Mouse (Mus musculus): ENCODE results near the gene Tspan4. TPM values are rescaled to one million over a fixed set of nuclear protein-coding genes. Genes with fewer than 3 reads are reported as not detected.
"Not testable (repeated sequence)": the region's sequence is repeated elsewhere in the genome, so short reads cannot be mapped to it uniquely, and the experiment has no call there.

Gene Tspan4
- total RNA-seq, 2 experiments from 2014 or later: 37.3 to 38.9 TPM

GRCm38 (mm10) chr7:141438201-141438968 is 36.7 kb upstream of the Tspan4 start:
- DNase-seq: no peak
- intact Hi-C loops (cut with DNase I): no loop called here

- intact Hi-C loops (cut with DNase I): no loop called here
- no peak for DNase-seq
Observed at GRCm38 (mm10) chr7:141439140-141439679, 35.8 kb upstream of the Tspan4 start.

- DNase-seq: no peak
- intact Hi-C loops (cut with DNase I): no loop called here
Observed at GRCm38 (mm10) chr7:141439811-141440210, 35.2 kb upstream of the Tspan4 start.

GRCm38 (mm10) chr7:141440613-141441012 is 34.4 kb upstream of the Tspan4 start:
- DNase-seq: peak; percentile 51 to 76
- intact Hi-C loops (cut with DNase I): no loop called here

GRCm38 (mm10) chr7:141441460-141441859 is 33.6 kb upstream of the Tspan4 start:
- no peak for DNase-seq
- intact Hi-C loops (cut with DNase I): no loop called here

GRCm38 (mm10) chr7:141442199-141442598 is 32.8 kb upstream of the Tspan4 start:
- no peak for DNase-seq
- intact Hi-C loops (cut with DNase I): no loop called here

- intact Hi-C loops (cut with DNase I): no loop called here
- peak; percentile 31 to 48 for DNase-seq
Observed at GRCm38 (mm10) chr7:141443081-141443821, 31.8 kb upstream of the Tspan4 start.

- peak; percentile 73 to 78 for DNase-seq
- intact Hi-C loops (cut with DNase I): no loop called here
Observed at GRCm38 (mm10) chr7:141443828-141444237, 31.2 kb upstream of the Tspan4 start, which contains the start of gene Pidd1. Pidd1 (minus strand) TSS chr7:141444025.

GRCm38 (mm10) chr7:141446374-141446773 is 28.7 kb upstream of the Tspan4 start:
- intact Hi-C loops (cut with DNase I); DNase-seq: not testable (repeated sequence)

- intact Hi-C loops (cut with DNase I): no loop called here
- DNase-seq: peak; percentile 96
Observed at GRCm38 (mm10) chr7:141447110-141447991, 27.7 kb upstream of the Tspan4 start, which contains the start of gene Rplp2. Rplp2 (plus strand) TSS chr7:141447370.

GRCm38 (mm10) chr7:141451928-141452327 is 23.1 kb upstream of the Tspan4 start:
- intact Hi-C loops (cut with DNase I): no loop called here
- no peak for DNase-seq

GRCm38 (mm10) chr7:141453636-141454035 is 21.4 kb upstream of the Tspan4 start:
- no peak for DNase-seq
- intact Hi-C loops (cut with DNase I): no loop called here

GRCm38 (mm10) chr7:141454967-141455551 is 20.0 kb upstream of the Tspan4 start, which contains the start of gene Pnpla2:
Pnpla2 (plus strand) TSS chr7:141455198.
- peak; percentile 95 to 97 for DNase-seq
- intact Hi-C loops (cut with DNase I): no loop called here

- DNase-seq: peak; percentile 89 to 90
- intact Hi-C loops (cut with DNase I): no loop called here
Observed at GRCm38 (mm10) chr7:141455610-141456314, 19.3 kb upstream of the Tspan4 start.

- intact Hi-C loops (cut with DNase I): no loop called here
- DNase-seq: peak; percentile 65 to 69
Observed at GRCm38 (mm10) chr7:141456739-141457138, 18.3 kb upstream of the Tspan4 start.

GRCm38 (mm10) chr7:141457236-141457635 is 17.8 kb upstream of the Tspan4 start:
- intact Hi-C loops (cut with DNase I): no loop called here
- no peak for DNase-seq

GRCm38 (mm10) chr7:141457986-141458660 is 16.9 kb upstream of the Tspan4 start:
- intact Hi-C loops (cut with DNase I): no loop called here
- peak in 1 of 2 experiments; percentile 69 for DNase-seq

GRCm38 (mm10) chr7:141458661-141459060 is 16.4 kb upstream of the Tspan4 start:
- intact Hi-C loops (cut with DNase I): no loop called here

GRCm38 (mm10) chr7:141459301-141459711 is 15.7 kb upstream of the Tspan4 start:
- intact Hi-C loops (cut with DNase I): no loop called here
- peak in 1 of 2 experiments; percentile 23 for DNase-seq

More at GRCm38 (mm10) chr7:141458661-141459060, 16.4 kb upstream of the Tspan4 start:
- no peak for DNase-seq

Data from heart, postnatal 10 days (tissue).